Mouse (Mus musculus) liver, adult 10 weeks (tissue): Measurements from ENCODE around the gene Zfp106. TPM values are rescaled to one million over a fixed set of nuclear protein-coding genes. Genes with fewer than 3 reads are reported as not detected.

Experiments used
- polyA plus RNA-seq: library from polyadenylated mRNA; stranded (reverse); fragments of 350-450 nt; fragmentation: Illumina TruSeq; extraction: RNeasy Lipid Tissue Mini Kit (QIAGEN cat#74804); gene quantifications from one replicate; pipeline ENCODE4 v1.2.3, GENCODE M21; 2014; ENCODE audit warnings: low read depth, low replicate concordance

Zfp106 gene
- 23.7 TPM for polyA plus RNA-seq

DNA sequence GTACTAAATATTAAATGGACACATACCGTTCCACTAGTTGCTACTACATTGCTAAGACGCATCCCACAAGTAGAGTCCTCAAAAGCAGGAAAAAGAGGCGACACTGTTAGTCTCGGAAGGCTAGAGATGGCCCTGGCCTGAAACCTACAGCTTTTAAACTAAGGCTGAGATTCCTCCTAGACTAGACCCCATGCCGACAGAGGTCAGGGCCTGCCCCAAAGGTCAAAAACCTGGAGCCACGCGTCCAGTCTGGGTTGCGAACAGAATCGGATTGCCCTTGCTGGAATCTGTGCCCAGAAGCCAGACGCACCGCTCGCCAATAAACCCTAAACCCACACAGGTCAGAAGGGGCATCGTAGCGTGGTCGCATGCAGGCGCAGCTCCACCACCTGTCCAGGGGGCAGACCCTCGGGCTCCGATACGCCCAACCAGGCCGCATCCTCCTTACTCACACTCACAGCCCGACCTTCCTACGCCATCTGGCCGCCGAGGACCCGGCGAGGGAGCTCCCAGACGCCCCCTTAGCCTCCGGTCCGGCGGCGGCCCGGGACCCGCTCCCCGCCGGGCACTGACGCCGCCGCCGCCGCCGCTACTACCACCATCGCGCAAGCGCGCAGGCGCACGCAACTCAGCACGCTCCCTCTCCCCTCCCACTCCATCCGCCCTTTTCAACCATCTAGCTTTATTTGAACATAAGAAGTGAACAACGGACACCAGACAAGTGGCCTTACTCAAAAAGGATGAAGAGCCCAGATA lies at the start of gene Zfp106:
Gene Zfp106, minus strand, starts transcription at position 609 of the 756 bp plus-strand sequence.

GRCm38 (mm10) chr2:120608830-120609723 lies 45.4 kb upstream of the Zfp106 start, which contains the start of the genes Haus2 and Lrrc57:
Gene Haus2 (plus strand): TSS chr2:120609383.
Gene Lrrc57 (minus strand): TSS chr2:120609520.

GRCm38 (mm10) chr2:120566886-120567797 lies 3.5 kb upstream of the Zfp106 start, which contains the start of gene Snap23:
Gene Snap23 (plus strand): TSS chr2:120567671.

Other genes starting within 250 kb of the Zfp106 start
- gene Pla2g4f, start 249.7 kb downstream of the Zfp106 start, polyA plus RNA-seq: not detected
- 6.8 TPM for gene Vps39, start 210.7 kb downstream of the Zfp106 start, polyA plus RNA-seq
- 19.2 TPM for gene Ganc, start 159.9 kb downstream of the Zfp106 start, polyA plus RNA-seq
- 11.8 TPM for gene Tmem87a, start 159.7 kb downstream of the Zfp106 start, polyA plus RNA-seq
- gene Capn3, start 107.8 kb downstream of the Zfp106 start, polyA plus RNA-seq: 0.29 TPM
- 61.8 TPM for gene Snap23, start 3.8 kb upstream of the Zfp106 start, polyA plus RNA-seq
- 17.1 TPM for gene Haus2, start 45.5 kb upstream of the Zfp106 start, polyA plus RNA-seq
- 19.7 TPM for gene Lrrc57, start 45.7 kb upstream of the Zfp106 start, polyA plus RNA-seq
- gene Stard9, start 65.3 kb upstream of the Zfp106 start, polyA plus RNA-seq: 2.4 TPM